Mouse (Mus musculus) CD4-positive helper T cell, adult 2 months (primary cell): ENCODE data around the gene Adam17.

Source experiments
- DNase-seq: peaks from one replicate; pipeline ENCODE4 v3.0.0-alpha.2; 2012; ENCODE audit warnings: low read depth, missing footprints, low spot score

Adam17 gene

GRCm38 (mm10) chr12:21373100-21373819 lies at the start of gene Adam17:
Gene Adam17 (minus strand): TSS chr12:21373632.
- DNase-seq, result peak; percentile 98

- DNase-seq, result peak; percentile 6
Measured at GRCm38 (mm10) chr12:21418621-21419131, 45.2 kb upstream of the Adam17 start.

- no peak for DNase-seq
Measured at GRCm38 (mm10) chr12:21418083-21418482, 44.7 kb upstream of the Adam17 start.

GRCm38 (mm10) chr12:21417100-21418070 lies 44.0 kb upstream of the Adam17 start, which contains the start of gene Ywhaq:
Gene Ywhaq (minus strand): TSS chr12:21417637.
- peak; percentile 95 for DNase-seq

GRCm38 (mm10) chr12:21416506-21416905 lies 43.1 kb upstream of the Adam17 start:
- peak; percentile 15 for DNase-seq

- no peak for DNase-seq
Measured at GRCm38 (mm10) chr12:21410620-21411019, 37.2 kb upstream of the Adam17 start.

- peak; percentile 52 for DNase-seq
Measured at GRCm38 (mm10) chr12:21409651-21410050, 36.2 kb upstream of the Adam17 start.

GRCm38 (mm10) chr12:21408789-21409367 lies 35.4 kb upstream of the Adam17 start:
- no peak for DNase-seq

- DNase-seq, result no peak
Measured at GRCm38 (mm10) chr12:21402771-21403170, 29.3 kb upstream of the Adam17 start.

GRCm38 (mm10) chr12:21386201-21386600 lies 12.8 kb upstream of the Adam17 start:
- no peak for DNase-seq

GRCm38 (mm10) chr12:21378765-21379346 lies 5.4 kb upstream of the Adam17 start:
- peak; percentile 9 for DNase-seq

GRCm38 (mm10) chr12:21375376-21376157 lies 2.1 kb upstream of the Adam17 start:
- DNase-seq, result no peak

- DNase-seq, result no peak
Measured at GRCm38 (mm10) chr12:21373820-21374475, 516 bp upstream of the Adam17 start.

- DNase-seq, result no peak
Measured at GRCm38 (mm10) chr12:21370035-21370611, 3.3 kb downstream of the Adam17 start.

- no peak for DNase-seq
Measured at GRCm38 (mm10) chr12:21369087-21369410, 4.4 kb downstream of the Adam17 start.

- no peak for DNase-seq
Measured at GRCm38 (mm10) chr12:21368376-21369086, 4.9 kb downstream of the Adam17 start.

- DNase-seq, result no peak
Measured at GRCm38 (mm10) chr12:21364624-21365435, 8.6 kb downstream of the Adam17 start.

- no peak for DNase-seq
Measured at GRCm38 (mm10) chr12:21363195-21363594, 10.2 kb downstream of the Adam17 start.
